Mouse (Mus musculus) heart, postnatal 14 days (tissue): ENCODE results near the gene Coro7. TPM values are rescaled to one million over a fixed set of nuclear protein-coding genes. Genes with fewer than 3 reads are reported as not detected.
"Not testable (repeated sequence)": the region's sequence is repeated elsewhere in the genome, so short reads cannot be mapped to it uniquely, and the experiment has no call there.

Experiments used
- DNase-seq, 2 experiments: peaks; one replicate each; pipeline ENCODE4 v3.0.0; 2021 to 2022
- intact Hi-C: fragments of 180-260 bp; cut with DNase I; formaldehyde crosslinking; loops from one replicate; pipeline ENCODE4 v1.15.1; 2025
- total RNA-seq, 2 experiments: library from RNA; stranded (reverse); gene quantifications; 2 replicates each; pipeline ENCODE4 v1.2.3; 2021

The Coro7 gene
- total RNA-seq, 2 experiments from 2014 or later = 20.6 to 20.7 TPM

DNA sequence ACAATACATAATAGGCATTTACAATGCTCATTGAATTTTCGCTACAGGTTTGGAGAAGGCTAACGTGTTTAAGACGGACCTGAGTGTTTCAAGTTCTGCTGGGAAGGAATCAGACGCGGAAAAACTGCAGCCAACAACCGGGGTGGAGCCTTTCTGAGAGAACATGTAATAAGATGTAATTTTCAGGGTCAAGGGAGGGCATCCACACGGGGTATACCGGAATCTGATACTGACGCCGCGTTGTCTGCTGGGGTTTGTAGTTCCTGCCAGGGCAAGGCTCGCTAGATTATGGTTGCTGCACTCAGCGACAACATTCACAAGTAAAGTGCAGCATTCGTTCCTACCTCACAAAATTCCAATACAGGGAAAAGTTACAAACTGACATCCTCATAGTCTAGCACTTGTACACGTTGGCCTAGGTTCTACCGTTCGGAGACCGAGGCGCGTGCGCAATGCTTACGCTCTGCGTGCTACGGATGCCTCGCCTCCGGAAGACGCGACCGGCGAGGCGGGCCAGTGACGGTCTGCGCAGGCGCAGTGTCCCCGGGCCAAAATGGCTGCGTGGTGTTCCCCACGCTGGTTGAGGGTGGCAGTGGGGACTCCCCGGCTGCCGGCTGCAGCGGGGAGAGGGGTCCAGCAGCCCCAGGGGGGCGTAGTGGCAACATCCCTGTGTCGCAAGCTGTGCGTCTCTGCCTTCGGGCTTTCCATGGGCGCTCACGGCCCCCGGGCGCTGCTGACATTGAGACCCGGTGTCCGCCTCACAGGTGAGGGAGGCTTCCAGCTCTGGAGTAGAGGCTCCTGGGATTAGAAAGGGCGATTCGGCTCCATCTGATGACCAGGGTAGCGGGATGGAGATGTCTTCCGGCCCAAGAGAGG is 4.2 kb upstream of the Coro7 start:
- intact Hi-C loops = no loop called here
- DNase-seq = peak; percentile 99

DNA sequence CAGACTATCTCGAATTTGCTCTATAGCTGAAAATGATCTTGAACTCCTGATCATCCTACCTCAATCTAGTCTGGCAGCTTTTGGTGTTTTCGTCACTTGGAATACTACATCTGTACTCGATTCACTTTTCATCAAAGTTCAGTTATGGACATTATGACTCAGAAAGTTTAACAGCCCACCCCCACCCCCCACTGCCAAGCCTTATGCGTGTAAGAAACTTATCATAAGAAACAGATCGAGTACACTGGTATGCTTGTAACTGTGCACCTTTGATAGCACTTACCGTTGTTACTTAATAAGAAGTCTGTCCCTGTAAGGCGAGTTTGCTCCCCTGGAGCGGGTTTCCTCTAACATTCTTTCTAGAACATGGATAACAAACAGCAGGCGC is 3.6 kb upstream of the Coro7 start:
- no peak for DNase-seq
- intact Hi-C loops = no loop called here

DNA sequence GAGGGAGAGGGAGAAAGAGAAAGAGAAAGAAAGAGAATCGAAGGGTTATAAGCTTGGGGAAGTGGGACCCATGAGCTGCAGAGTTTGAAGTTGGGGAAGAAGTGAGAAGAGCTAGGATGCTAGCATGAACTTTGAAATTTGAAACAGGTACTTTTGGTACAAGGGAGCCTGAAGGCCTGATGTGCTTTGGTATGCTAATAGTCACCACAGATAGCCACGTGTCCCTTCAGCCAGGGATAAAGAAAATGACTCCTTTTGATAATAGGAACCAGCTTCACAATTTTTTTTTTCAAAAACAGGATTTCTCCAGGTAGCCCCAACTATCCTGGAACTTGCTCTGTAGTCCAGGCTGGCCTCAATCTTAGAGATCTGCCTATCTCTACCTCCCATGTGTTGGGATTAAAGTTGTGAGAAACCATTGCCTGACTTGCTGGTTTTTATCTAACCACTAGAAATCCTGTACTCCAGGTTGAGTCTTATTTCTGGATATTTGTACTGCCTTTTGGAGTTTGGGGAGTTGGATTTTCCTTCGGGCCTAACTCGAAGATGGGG is 3.1 kb upstream of the Coro7 start:
- DNase-seq = no peak
- intact Hi-C loops = no loop called here

DNA sequence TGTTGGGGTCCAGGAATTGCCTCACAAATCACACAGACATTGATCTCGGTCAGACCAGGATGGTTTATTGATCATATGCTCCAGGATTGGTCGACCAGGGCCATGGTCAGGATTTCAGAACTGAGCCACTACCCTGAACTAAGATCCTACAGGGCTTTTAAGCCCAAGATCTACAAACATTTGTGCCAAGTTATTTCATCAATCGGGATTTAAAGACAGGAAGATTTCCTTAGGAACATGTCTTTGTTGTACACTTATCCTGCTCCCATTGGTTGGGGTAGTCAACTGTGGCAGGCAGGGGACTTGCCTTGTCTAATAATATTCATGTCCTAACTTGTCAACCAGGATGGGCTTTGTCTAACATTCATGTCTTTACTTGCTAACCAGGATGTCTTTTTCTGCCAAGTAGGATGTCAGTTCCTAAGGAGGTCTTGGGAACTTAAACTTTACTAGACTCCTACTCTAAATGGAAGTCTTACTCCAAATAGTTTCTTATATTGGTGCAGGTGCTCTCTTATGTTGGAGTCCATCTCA is 1.4 kb upstream of the Coro7 start:
- DNase-seq, intact Hi-C loops: not testable (repeated sequence)

DNA sequence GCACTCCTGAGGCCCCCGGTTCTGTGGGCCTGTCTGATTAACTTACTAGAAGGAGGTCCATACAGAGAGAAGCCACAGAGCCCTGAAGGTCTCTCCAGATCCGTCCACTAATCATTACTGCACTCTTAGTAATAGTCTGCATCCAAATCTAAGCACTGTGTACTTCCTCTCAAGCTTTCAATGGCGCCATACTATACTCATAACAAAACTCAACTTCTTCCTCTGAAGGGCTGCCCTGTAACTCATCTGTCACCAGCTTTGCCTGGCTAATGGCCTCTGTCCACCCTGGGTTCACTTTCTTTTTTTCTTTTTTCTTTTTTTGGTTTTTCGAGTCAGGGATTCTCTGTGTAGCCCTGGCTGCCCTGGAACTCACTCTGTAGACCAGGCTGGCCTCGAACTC is 1.5 kb downstream of the Coro7 start:
- DNase-seq = no peak
- intact Hi-C loops = no loop called here

DNA sequence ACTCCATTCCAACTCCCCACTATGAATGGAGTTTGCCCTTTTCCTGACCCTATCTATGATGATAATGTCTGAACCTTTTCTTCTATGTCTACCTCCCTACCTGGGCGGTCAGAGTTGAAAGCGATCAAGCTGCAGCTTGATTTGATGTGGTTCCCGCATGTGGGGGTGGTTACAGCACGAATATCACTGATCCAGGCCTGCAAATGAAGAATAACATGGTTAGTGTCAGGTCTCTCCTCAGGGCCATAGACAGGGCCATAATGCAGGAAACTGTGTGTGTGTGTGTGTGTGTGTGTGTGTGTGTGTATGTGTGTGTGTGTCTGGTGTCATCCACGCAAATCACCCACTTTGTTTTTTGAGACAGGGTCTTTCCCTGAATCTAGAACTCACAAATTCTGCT is 2.7 kb downstream of the Coro7 start:
- intact Hi-C loops = no loop called here
- no peak for DNase-seq

DNA sequence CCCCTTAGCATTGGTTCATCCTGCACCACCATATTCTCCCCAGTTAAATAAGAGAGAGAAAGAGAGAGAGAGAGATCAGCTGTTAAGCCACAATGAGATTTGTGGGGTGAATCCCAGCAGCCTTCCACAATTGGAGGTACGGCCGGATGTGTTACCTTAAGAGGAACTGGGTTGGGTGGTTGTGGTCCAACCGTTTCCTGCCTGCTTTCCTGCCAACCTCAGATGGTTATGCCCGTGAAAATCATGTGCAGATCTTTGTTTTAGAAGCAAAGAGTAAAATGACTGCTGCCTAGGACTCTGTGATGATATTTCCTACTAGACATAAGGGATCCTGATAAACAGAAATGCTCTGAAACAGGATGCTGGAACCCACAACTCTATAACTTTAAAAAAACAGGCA is 5.5 kb downstream of the Coro7 start:
- intact Hi-C loops = no loop called here
- no peak for DNase-seq

DNA sequence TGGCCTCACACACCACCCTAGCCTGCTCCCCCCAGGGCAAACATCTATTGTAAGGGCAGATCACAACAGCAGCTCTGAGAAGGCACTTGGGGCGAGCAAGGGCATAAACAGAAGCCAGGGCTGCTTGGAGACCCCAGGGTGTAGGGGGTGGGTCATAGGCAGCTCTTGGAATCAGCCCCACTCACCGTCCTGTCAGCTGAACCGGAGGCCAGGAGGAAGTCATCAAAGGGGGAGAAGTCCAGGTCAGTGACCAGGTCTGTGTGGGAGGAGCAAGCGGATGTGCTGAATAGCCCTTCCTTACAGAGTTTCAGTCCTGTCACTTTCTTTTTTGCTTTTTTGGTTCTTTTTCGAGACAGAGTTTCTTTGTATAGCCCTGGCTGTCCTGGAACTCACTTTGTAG is 9.3 kb downstream of the Coro7 start:
- no peak for DNase-seq
- intact Hi-C loops = no loop called here

DNA sequence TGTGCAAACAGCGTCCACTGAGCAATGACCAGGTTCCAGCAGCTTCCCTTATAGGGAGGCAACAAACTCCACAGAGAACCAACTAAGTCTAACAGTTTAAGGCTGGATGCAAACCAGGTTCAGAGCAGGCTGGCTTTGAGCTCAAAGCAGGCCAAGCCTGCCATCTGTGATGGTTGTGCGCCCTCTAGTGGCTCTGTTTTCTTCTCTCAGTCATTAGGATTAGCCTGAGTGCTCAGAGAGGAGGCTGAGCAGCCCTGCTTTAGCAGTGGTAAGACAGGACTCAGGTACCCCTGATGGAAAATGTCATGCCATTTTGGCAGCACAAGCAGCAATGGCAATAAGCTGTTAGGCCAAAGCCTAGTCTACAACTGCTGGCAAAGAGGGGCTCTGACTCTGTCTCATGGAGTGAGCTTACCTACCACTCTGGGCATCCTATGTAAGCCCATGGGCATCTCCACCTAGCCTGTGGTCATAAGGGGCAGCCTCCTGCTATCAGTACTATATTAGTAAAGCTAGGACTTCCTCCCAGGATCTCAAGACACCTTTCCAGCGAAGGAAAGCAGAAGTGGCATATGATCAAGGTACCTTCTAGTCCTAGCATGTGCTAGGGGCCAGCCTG is 12.3 kb downstream of the Coro7 start:
- intact Hi-C loops = loop anchor here (1.0 to 5.0 kb wide), 3 partner anchors 37 to 115 kb away; no protein-coding TSS in a partner anchor
- DNase-seq = peak; percentile 87 to 95

DNA sequence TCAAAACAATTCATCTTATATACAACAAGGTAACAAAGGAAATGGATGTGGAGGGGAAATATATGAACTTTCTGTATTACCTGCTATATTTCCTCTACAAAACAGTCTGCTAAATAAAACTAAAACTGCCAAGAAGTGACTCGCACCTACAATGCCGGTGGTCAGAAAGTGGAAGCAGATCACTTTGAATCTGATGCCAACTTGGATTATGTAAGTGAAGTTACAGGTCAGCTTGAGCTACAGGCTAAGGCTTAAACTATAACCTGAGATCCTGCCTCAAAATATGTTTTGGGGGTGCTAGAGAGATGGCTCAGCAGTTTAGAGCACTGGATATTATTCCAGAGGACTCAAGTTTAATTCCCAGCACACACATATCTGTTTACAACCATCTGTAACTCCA is 13.9 kb downstream of the Coro7 start:
- intact Hi-C loops = loop anchor here (2.0 to 5.0 kb wide), 2 partner anchors 99 to 113 kb away; no protein-coding TSS in a partner anchor
- no peak for DNase-seq

DNA sequence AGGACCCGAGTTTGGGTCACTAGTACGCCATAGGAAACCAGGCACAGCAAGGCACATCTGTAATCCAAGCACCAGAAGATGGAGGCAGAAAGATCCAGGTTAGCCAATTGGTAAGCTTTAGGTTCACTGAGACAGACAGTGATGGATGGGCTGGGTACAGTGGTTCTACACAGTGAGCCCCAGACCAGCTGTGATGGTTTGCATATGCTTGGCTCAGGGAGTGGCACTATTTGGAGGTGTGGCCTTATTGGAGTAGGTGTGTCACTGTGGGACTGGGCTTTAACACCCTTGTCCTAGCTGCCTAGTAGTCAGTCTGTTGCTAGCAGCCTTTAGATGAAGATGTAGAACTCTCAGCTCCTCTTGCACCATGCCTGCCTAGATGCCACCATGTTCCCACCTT is 15.8 kb downstream of the Coro7 start:
- intact Hi-C loops = no loop called here
- DNase-seq = no peak

DNA sequence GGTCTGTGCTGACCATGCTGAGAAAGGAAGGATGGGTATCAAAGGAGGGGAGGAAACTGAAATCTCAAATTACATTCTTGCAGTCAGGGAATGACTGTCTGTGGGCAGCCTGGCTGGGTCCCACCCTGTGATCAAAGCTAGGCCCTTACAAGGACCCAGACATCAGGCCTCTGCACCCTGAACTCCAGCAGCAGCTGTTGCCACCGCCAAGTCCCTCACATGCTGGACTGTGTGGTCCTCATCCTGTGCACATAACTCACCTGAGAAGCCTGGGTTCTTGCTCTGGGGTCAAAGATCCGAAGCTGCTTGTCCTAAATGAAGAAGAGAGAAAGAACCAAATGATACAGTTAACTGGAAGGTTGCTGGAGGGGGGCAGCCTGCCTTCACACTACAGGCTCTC is 18.0 kb downstream of the Coro7 start:
- DNase-seq = no peak
- intact Hi-C loops = no loop called here

DNA sequence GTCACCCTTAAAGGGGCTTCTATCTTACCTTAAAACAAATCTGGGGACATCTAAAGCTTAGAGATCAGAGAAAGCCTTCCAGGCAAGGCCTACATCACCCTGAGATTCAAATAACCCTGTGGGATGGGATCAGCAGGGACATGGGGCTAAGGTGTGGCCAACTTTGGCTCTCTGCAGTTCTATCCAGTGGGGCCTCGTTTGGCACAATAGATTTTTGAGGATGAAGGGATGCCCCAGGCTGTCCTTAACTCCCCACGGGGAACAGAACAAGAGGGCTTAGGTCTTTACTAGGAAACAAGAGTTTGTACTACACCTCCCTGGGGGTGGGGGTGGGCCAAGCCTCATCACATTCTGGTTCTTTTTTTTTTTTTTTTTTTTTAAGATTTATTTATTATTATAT is 20.3 kb downstream of the Coro7 start:
- no peak for DNase-seq
- intact Hi-C loops = no loop called here

DNA sequence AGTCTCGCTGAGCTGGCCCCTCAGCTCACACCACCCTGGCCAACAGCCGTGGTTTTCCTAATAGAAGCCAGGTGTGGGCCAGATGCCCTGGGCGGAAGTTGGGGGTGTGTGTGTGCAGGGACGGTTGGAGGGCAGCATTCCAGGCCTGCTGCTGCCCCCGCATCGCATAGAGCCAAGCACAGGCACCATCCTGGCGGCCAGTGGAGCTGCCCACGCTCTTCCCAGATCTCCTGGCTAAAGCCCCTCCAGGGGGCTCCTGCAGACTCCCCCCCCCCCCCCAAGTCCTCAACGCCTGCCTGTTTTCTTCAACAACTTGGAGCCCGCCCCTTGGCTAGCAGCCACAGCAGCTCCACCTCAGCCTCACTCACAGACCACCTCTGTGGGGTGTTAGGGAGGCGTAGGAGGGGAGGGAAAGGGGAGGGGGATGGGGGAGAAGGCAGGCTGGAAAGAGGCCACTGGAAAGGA is 20.8 kb downstream of the Coro7 start:
- intact Hi-C loops = no loop called here
- peak; percentile 18 to 40 for DNase-seq

DNA sequence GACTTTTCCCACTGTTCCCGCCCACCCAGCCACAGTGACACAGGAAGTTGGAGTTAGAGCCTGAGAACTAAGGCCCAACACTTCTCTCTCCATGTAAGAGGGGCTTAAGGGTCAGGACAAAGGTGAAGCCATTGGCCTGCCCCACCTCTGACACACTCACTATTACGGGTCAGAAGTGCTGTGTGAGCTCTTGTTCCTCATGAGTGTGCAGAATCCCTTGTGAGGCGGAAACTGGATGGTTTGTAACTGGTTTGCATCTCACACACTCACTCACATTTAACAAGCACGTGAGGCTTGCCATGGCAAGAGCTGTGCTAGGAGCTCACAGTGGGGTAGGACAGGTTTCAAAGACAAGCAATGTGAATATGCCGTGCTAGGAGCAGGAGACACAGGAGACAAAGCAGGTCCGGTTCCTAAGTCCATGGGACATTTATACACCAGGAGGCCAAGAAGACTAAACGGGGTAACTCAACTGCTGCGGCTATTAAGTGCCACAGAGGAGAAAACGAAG is 23.0 kb downstream of the Coro7 start:
- no peak for DNase-seq

DNA sequence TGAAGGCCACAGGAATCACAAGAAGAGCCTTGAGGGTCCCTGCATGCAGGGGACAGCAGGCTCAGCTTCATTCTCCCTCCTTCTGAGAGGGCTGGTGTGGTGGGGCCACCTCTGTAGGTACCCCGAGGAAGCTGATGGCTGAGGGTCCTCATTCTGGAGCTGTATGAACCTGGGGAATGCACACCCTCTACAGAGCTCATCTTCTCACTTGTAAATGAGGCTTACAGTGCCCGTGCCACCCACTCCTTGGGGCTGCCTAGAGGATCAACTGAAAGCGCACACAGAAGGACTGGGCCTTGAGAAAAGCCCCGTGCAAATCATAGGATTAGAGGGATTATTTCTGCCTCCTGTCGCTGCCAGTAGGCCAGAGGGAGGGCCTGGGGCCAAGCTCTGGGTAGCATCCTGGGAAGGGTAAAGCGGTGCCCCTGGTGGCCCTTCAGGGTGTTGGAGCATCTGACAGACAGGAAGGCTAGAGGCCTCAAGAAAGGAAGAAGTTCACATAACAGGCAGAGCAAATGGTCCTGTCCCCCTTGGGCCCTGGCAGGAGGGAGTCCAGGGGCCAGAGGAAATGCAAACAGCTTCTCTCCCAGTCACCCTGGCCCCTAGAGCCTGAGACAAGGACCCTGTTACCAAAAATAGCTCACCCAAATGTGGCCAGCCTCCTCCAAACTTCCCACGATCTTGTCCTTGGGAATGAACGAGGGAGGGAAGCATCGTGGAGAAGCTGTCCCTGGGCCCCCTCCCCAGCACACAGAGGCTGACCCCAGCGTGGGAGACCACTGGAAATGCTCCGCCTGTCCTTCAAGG is 23.6 kb downstream of the Coro7 start:
- intact Hi-C loops = loop anchor here (2.0 kb wide), 1 partner anchor 25 kb away; no protein-coding TSS in a partner anchor
- DNase-seq = peak; percentile 29 to 53

More for the DNA sequence above, 23.0 kb downstream of the Coro7 start:
- intact Hi-C loops = no loop called here

DNA sequence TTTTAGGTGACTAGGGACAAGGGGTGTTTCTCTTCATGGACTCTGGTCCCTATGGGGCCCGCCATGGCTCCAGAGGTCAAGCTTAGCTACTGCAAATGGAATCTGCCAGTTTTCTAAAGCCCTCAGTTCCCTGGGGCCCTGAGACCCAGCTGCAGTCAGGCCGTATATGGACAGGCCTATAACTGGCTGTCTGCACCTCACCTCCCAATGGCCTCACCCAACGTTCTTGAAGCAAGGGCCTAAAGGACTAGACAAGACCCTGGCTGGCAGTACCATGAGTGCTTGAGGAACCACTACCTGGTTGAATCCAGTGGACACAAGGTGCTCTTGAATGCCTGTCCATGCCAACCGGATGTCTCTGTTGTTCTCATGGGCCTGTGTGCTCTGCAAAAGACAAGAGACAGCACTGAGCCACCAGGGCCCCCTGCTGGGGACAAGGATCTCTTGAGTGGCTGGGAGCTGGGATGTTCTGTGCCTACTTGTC is 24.3 kb downstream of the Coro7 start:
- DNase-seq = peak; percentile 43 to 59
- intact Hi-C loops = loop anchor here (2.0 kb wide), 1 partner anchor 24 kb away; no protein-coding TSS in a partner anchor

DNA sequence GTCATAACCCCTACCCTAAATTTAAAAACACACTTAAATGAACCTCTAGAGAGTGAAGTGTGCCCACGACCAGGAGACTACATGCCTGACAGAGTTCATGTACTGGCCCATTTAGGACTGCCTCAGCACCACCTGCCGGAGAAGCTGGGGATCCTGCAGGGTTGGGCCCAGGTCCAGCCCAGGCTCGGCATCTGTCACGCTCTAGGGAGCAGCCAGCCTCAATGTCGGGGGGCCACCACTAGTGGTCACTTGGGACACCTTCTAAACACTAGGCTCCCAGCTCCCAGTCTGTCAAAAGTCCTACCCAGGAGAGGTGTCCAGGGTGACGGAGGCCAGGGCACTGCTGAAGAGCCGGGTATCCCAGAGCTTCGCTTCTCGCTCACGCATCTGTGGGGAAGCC is 24.9 kb downstream of the Coro7 start:
- DNase-seq = peak; percentile 37 to 55
- intact Hi-C loops = loop anchor here (2.0 kb wide), 1 partner anchor 24 kb away; no protein-coding TSS in a partner anchor

DNA sequence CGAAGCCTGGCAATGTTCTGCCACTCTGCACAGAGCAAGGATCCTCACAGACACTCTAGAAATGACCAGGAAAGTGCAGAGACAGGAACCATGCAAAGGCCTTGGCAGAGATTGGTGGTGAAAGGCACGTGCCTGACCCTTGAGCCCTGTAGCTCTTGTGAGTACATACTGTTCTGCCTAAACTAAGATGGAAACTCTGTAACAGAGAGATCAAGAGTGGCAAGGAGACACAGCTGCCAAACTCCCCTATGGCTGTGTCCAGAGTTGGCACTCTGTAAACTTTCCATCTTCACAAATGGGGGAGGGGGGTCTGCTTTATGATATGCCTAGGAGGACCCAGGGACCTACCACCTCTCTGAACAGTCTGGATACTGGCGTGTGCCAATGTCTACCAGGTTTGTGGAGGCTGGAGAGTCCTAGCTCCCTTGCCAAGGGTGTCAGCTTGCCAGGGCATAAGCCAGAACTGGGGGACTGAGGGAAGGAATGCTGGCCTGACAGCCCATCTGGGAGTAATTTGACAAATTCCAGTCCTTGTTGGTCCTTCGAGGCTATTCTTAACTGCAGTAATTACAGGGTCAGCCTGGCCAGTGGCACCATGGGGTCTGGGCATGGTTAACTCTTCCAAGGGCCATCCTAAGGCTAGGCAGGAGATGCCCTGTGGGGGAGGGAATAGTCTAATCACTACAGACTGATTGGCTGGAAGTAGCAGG is 26.7 kb downstream of the Coro7 start:
- intact Hi-C loops = no loop called here
- peak in 1 of 2 experiments; percentile 24 for DNase-seq
